Mouse (Mus musculus): ENCODE measurements around the gene Dpf1. TPM values are rescaled to one million over a fixed set of nuclear protein-coding genes. Genes with fewer than 3 reads are reported as not detected.

The Dpf1 gene
- total and polyA plus RNA-seq, 3 experiments = 9.4 to 47.4 (median 23.8) TPM

DNA sequence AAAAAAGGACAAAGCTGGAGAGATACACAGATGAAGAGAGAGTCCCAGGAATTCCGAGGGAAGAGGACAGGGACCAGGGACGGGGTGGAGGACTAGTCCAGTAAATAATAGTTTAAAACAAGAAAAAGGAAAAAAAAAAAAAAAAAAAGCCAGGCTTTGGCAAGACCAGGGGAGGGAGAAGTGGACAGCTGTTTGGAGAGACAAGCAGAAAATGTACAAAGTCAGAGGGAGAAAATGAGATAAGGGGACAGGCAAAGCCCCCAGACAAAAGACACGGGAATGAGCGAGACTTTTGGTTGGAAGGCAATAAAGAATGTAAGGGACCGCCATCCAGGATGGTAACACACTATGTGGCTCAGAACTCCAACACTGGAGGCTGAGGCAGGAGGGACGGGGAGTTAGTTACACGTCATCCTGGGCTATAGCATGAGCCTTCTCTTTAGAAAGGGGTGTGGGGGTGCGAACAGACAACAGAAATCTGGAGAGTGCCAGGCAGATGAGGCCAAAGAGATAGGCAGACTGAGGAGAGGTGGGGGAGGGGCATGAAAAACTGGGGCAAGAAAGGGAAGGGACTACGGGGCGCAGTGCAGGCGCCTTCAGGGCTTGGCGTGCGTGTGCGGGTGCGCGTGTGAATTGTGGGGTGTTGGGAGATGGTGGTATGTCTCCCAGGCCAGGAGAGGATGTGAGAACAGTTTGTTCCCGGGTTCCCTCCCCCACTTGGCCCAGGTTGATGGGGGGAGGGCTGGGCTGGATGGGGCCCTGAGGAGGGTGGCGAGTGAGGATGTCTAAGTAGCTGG lies 14.6 kb downstream of the Dpf1 start:
- peak; percentile 42; the same call in 1 of the 2 replicates for TF ChIP-seq TAL1 (conservative IDR thresholded peaks at IDR 0.05; ENCODE audit: low read depth, low read length)
- no peak for TF ChIP-seq GATA1 (IDR thresholded peaks at IDR 0.05; ENCODE audit: borderline replicate concordance, low read length)
- TF ChIP-seq GATA2 (IDR thresholded peaks at IDR 0.05; ENCODE audit: borderline replicate concordance, low read depth, low read length) = no peak
- no peak for TF ChIP-seq POLR2AphosphoS5 (IDR thresholded peaks at IDR 0.05; ENCODE audit: insufficient replicate concordance, low read depth, low read length)
- no peak for TF ChIP-seq CTCF (IDR thresholded peaks at IDR 0.05; ENCODE audit: low read depth, low read length)
- Histone ChIP-seq H3K27me3 (ENCODE audit: insufficient read depth, low read length) (no peaks in the 10 kb centered on the region), H3K4me3 (ENCODE audit: low read depth, low read length) (peak overlapping the region; percentile 72), H3K4me1 (ENCODE audit: insufficient read depth, low read depth, low read length) (peaks cover 82% of the 10 kb centered on the region), H3K9me3 (replicated peaks) (no peaks in the 10 kb centered on the region), H3K36me3 (replicated peaks) (peaks cover 67% of the 10 kb centered on the region)
- ATAC-seq (ENCODE audit: extremely low read depth, insufficient number of reproducible peaks, low FRiP score, poor library complexity, severe bottlenecking) (peak; percentile 61), DNase-seq (ENCODE audit: low spot score) (peak; percentile 75)

DNA sequence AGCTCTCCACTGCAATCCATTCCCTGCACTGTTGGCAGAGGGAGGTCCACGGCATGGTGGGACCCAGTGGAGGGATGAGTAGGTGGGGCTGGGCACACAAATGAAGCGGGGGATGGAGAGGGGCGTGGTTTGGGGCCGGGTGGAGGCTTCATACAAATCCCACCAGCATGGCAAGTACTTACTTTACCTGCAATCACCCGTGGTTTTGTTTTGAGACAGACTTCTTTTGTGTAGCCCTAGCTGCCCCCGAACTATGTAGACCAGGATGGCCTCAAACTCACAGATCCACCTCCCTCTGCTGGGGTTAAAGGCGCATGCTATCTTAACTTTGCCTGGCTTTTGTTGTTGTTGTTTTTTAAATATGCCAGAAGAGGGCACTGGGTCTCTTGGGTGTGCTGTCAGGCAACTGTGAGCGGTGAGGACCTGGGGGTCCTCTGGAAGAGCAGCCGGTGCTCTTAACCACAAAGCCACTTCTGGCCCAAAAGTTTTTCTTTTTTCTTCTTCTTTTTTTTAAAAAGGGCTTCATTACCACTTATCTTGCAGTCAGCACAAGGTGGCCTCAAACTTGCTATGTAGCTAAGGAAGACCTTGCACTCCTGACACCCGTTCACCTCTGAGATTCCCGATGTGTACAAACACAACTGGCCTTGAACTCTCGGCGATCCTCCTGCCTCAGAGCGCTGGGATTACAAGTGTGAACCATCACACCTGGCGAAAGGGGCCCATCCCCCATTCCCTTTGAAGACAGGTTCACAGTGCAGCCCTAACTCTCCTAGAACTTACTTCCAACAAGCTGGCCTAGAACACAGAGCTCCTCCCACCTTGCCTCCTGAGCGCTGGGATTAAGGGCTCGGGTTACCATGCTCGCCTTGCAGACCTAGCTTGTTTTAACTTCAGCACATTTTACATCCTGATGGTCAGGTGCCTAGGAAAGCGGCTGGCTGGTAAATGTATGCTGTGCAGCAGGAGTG lies 15.9 kb downstream of the Dpf1 start:
- peak; percentile 39 for DNase-seq (ENCODE audit: low spot score)
- TF ChIP-seq GATA1 (IDR thresholded peaks at IDR 0.05; ENCODE audit: borderline replicate concordance, low read length) (no peak), POLR2AphosphoS5 (IDR thresholded peaks at IDR 0.05; ENCODE audit: insufficient replicate concordance, low read depth, low read length) (no peak), TAL1 (conservative IDR thresholded peaks at IDR 0.05; ENCODE audit: low read depth, low read length) (no peak), GATA2 (IDR thresholded peaks at IDR 0.05; ENCODE audit: borderline replicate concordance, low read depth, low read length) (no peak), CTCF (IDR thresholded peaks at IDR 0.05; ENCODE audit: low read depth, low read length) (no peak)
- no peaks in the 10 kb centered on the region for H3K27me3 ChIP-seq (ENCODE audit: insufficient read depth, low read length)
- no peak for ATAC-seq (ENCODE audit: extremely low read depth, insufficient number of reproducible peaks, low FRiP score, poor library complexity, severe bottlenecking)
- peaks cover 67% of the 10 kb centered on the region for H3K36me3 ChIP-seq (replicated peaks)
- H3K9me3 ChIP-seq (replicated peaks) = no peaks in the 10 kb centered on the region
- H3K4me1 ChIP-seq (ENCODE audit: insufficient read depth, low read depth, low read length) = peaks cover 69% of the 10 kb centered on the region
- H3K4me3 ChIP-seq (ENCODE audit: low read depth, low read length) = peak overlapping the region; percentile 72

DNA sequence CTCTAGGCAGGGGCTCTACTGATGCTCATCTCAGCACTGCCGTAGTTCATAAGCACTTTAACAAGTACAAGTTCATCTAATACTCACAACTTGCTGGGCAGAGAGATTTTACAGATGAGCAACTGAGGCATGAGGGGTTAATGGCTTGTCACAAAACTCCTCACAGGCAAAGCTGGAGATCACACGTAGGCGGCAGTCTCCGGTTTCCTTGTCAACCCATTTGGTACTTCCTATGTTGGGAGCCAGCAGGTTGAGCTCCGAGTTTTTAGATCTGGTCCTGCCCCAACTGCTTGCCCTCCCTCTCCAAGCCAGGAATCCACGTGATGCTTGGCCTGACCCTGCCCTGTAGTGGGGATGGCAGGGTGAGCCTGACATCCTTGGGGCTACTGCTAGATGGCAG lies 23.3 kb downstream of the Dpf1 start:
- ATAC-seq (ENCODE audit: extremely low read depth, insufficient number of reproducible peaks, low FRiP score, poor library complexity, severe bottlenecking) (no peak), DNase-seq (ENCODE audit: low spot score) (no peak)
- TF ChIP-seq POLR2AphosphoS5 (IDR thresholded peaks at IDR 0.05; ENCODE audit: insufficient replicate concordance, low read depth, low read length) = no peak
- TF ChIP-seq GATA2 (IDR thresholded peaks at IDR 0.05; ENCODE audit: borderline replicate concordance, low read depth, low read length) = no peak
- no peak for TF ChIP-seq TAL1 (conservative IDR thresholded peaks at IDR 0.05; ENCODE audit: low read depth, low read length)
- no peak for TF ChIP-seq GATA1 (IDR thresholded peaks at IDR 0.05; ENCODE audit: borderline replicate concordance, low read length)
- peaks cover 4% of the 10 kb centered on the region; the same call in 1 of the 2 replicates for H3K4me1 ChIP-seq (ENCODE audit: insufficient read depth, low read depth, low read length)
- no peaks in the 10 kb centered on the region for H3K27me3 ChIP-seq (ENCODE audit: insufficient read depth, low read length)
- H3K36me3 ChIP-seq (replicated peaks) = peaks cover 92% of the 10 kb centered on the region
- H3K4me3 ChIP-seq (ENCODE audit: low read depth, low read length) = no peak overlapping the region
- no peaks in the 10 kb centered on the region for H3K9me3 ChIP-seq (replicated peaks)

DNA sequence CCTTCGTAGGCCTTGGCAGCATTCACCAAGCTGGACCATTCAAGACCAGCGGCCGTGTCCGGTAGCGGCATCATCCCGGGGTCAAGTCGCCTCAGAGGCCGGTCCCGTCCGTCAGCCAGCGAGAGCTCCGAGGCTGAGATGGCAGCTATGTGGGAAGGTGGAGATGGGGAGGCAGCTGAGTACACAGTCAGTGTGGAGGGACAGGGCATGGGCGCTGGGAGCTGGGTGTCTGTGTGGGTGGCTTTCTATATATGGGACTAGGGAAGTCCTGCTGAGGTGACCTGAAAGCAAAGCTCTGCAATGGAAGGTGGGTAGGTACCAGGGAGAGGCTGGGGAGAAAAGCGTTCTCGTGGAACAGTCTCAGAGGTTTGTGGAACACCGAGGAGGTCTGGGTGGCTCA lies 25.2 kb downstream of the Dpf1 start:
- Histone ChIP-seq H3K4me3 (ENCODE audit: low read depth, low read length) (no peak overlapping the region), H3K36me3 (replicated peaks) (peaks cover 91% of the 10 kb centered on the region), H3K27me3 (ENCODE audit: insufficient read depth, low read length) (no peaks in the 10 kb centered on the region), H3K9me3 (replicated peaks) (no peaks in the 10 kb centered on the region), H3K4me1 (ENCODE audit: insufficient read depth, low read depth, low read length) (peaks cover 11% of the 10 kb centered on the region)
- ATAC-seq (ENCODE audit: extremely low read depth, insufficient number of reproducible peaks, low FRiP score, poor library complexity, severe bottlenecking) (no peak), DNase-seq (ENCODE audit: low spot score) (no peak)
- TF ChIP-seq POLR2AphosphoS5 (IDR thresholded peaks at IDR 0.05; ENCODE audit: insufficient replicate concordance, low read depth, low read length) = no peak
- no peak for TF ChIP-seq GATA1 (IDR thresholded peaks at IDR 0.05; ENCODE audit: borderline replicate concordance, low read length)
- no peak for TF ChIP-seq CTCF (IDR thresholded peaks at IDR 0.05; ENCODE audit: low read depth, low read length)
- no peak for TF ChIP-seq TAL1 (conservative IDR thresholded peaks at IDR 0.05; ENCODE audit: low read depth, low read length)
- TF ChIP-seq GATA2 (IDR thresholded peaks at IDR 0.05; ENCODE audit: borderline replicate concordance, low read depth, low read length) = no peak

DNA sequence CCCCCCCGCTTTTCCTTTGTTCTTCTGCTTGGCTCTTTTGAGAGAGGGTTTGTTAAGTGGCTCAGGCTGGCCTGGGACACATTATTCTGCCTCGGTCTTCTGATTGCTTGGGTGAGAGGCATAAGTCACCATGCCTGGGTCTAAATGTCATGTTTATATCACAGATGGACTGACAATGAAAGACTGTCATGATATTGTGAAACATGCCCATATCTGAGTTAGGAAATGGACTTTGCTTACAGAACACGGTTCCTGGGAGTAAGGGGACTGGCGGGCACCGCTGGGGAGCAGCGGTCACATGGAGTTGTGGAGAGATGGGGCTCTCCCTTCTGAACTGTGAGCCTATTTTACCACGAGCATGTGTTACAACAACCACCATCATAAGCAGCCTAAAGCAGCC lies 30.4 kb downstream of the Dpf1 start:
- peaks cover 57% of the 10 kb centered on the region for H3K4me1 ChIP-seq (ENCODE audit: insufficient read depth, low read depth, low read length)
- DNase-seq (ENCODE audit: low spot score) (no peak), ATAC-seq (ENCODE audit: extremely low read depth, insufficient number of reproducible peaks, low FRiP score, poor library complexity, severe bottlenecking) (no peak)
- peaks cover 88% of the 10 kb centered on the region for H3K36me3 ChIP-seq (replicated peaks)
- no peak overlapping the region for H3K4me3 ChIP-seq (ENCODE audit: low read depth, low read length)
- TF ChIP-seq POLR2AphosphoS5 (IDR thresholded peaks at IDR 0.05; ENCODE audit: insufficient replicate concordance, low read depth, low read length) (no peak), CTCF (IDR thresholded peaks at IDR 0.05; ENCODE audit: low read depth, low read length) (no peak), GATA2 (IDR thresholded peaks at IDR 0.05; ENCODE audit: borderline replicate concordance, low read depth, low read length) (no peak), GATA1 (IDR thresholded peaks at IDR 0.05; ENCODE audit: borderline replicate concordance, low read length) (no peak), TAL1 (conservative IDR thresholded peaks at IDR 0.05; ENCODE audit: low read depth, low read length) (no peak)
- H3K9me3 ChIP-seq (replicated peaks) = no peaks in the 10 kb centered on the region
- H3K27me3 ChIP-seq (ENCODE audit: insufficient read depth, low read length) = no peaks in the 10 kb centered on the region

DNA sequence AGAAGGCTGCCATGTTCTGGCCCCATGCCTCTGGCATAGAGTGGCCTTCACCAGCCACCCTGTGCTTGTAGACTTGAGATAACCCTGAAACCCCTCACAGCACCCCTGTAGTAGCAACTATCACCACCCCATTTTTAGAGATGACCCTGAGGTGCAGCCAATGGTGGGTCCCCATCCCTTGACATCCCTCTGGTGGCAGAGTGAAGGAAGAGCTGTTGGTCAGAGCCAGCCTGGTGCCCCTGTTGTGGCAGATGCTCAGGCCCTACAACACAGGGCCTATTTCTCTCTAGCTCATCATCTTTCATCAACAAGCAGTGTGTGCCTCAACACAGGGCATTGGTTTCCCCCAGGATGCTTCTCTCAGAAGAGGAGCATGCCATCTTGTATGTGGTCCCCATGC lies 31.5 kb downstream of the Dpf1 start:
- DNase-seq (ENCODE audit: low spot score) (no peak), ATAC-seq (ENCODE audit: extremely low read depth, insufficient number of reproducible peaks, low FRiP score, poor library complexity, severe bottlenecking) (no peak)
- TF ChIP-seq GATA1 (IDR thresholded peaks at IDR 0.05; ENCODE audit: borderline replicate concordance, low read length) (no peak), CTCF (IDR thresholded peaks at IDR 0.05; ENCODE audit: low read depth, low read length) (0 out of 2 replicates have a peak, but pooled peaks have one; percentile 38), GATA2 (IDR thresholded peaks at IDR 0.05; ENCODE audit: borderline replicate concordance, low read depth, low read length) (no peak)
- no peaks in the 10 kb centered on the region for H3K9me3 ChIP-seq (replicated peaks)
- H3K4me1 ChIP-seq (ENCODE audit: insufficient read depth, low read depth, low read length) = peaks cover 68% of the 10 kb centered on the region
- H3K4me3 ChIP-seq (ENCODE audit: low read depth, low read length) = no peak overlapping the region; the same call in 1 of the 2 replicates
- no peaks in the 10 kb centered on the region for H3K27me3 ChIP-seq (ENCODE audit: insufficient read depth, low read length)
- peaks cover 80% of the 10 kb centered on the region for H3K36me3 ChIP-seq (replicated peaks)

Measured in G1E (cell line).